Mouse (Mus musculus): Measurements from ENCODE around the gene Pfdn2. TPM values are rescaled to one million over a fixed set of nuclear protein-coding genes. Genes with fewer than 3 reads are reported as not detected.

Pfdn2 gene
- polyA plus RNA-seq, 1 experiment from 2014 or later: 58.4 TPM

GRCm38 (mm10) chr1:171343922-171344677 lies 1.4 kb upstream of the Pfdn2 start:
- peaks cover 2% of the 10 kb centered on the region for H3K36me3 ChIP-seq (ENCODE audit: control insufficient read depth, insufficient read depth, low read length)
- H3K27ac ChIP-seq (ENCODE audit: low read depth, low read length): no peak overlapping the region
- H3K27me3 ChIP-seq (ENCODE audit: control insufficient read depth, insufficient read depth, low read length): no peaks in the 10 kb centered on the region
- WGBS: 87% methylated on average over 9 of the region's 9 CpGs
- peaks cover 6% of the 10 kb centered on the region; the same call in 1 of the 2 replicates for H3K9me3 ChIP-seq (ENCODE audit: control insufficient read depth, low read length)
- no peaks in the 10 kb centered on the region; the same call in 1 of the 2 replicates for H3K4me1 ChIP-seq (replicated peaks; ENCODE audit: control insufficient read depth, insufficient read depth, low read length)
- no peak for DNase-seq (ENCODE audit: low spot score)
- H3K4me3 ChIP-seq (ENCODE audit: low read depth, low read length): no peak overlapping the region; the same call in 1 of the 2 replicates
- no peak overlapping the region for H3K9ac ChIP-seq (ENCODE audit: low read length)
- no peak for ATAC-seq (replicated peaks; ENCODE audit: low FRiP score)
- no peak overlapping the region for H3K4me2 ChIP-seq (ENCODE audit: low read depth, low read length, severe bottlenecking)

DNA sequence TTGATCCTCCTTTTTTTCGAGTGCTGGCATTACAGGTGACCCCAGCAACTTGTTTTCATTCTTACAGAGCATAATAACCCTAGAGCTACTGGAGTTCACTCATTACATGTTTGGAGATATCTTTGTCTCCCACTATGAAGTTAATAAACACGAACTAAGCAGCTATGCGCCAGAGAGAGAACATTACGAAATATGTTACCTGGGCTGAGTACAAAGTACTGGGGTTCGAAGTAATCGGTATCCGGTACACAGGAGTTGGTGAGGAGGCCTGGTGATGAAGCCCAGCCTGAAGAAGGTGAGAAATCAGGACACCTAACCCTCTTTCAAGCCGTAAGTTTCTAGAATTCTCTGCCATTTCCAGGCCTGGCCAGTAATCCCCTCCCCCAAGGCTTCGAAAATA lies 755 bp upstream of the Pfdn2 start:
- peak overlapping the region; percentile 73 for H3K4me2 ChIP-seq (ENCODE audit: low read depth, low read length, severe bottlenecking)
- H3K27ac ChIP-seq (ENCODE audit: low read depth, low read length): no peak overlapping the region
- peaks cover 6% of the 10 kb centered on the region; the same call in 1 of the 2 replicates for H3K9me3 ChIP-seq (ENCODE audit: control insufficient read depth, low read length)
- DNase-seq (ENCODE audit: low spot score) (no peak), ATAC-seq (replicated peaks; ENCODE audit: low FRiP score) (no peak)
- H3K4me1 ChIP-seq (replicated peaks; ENCODE audit: control insufficient read depth, insufficient read depth, low read length): no peaks in the 10 kb centered on the region; the same call in 1 of the 2 replicates
- H3K36me3 ChIP-seq (ENCODE audit: control insufficient read depth, insufficient read depth, low read length): peaks cover 2% of the 10 kb centered on the region
- 81% methylated on average over 9 of the region's 9 CpGs for WGBS
- H3K9ac ChIP-seq (ENCODE audit: low read length): peak overlapping the region; percentile 79
- no peaks in the 10 kb centered on the region for H3K27me3 ChIP-seq (ENCODE audit: control insufficient read depth, insufficient read depth, low read length)
- peak overlapping the region; percentile 92 for H3K4me3 ChIP-seq (ENCODE audit: low read depth, low read length)

GRCm38 (mm10) chr1:171346095-171346450 lies 603 bp downstream of the Pfdn2 start:
- DNase-seq (ENCODE audit: low spot score): no peak
- H3K36me3 ChIP-seq (ENCODE audit: control insufficient read depth, insufficient read depth, low read length): peaks cover 2% of the 10 kb centered on the region; the same call in 1 of the 2 replicates
- H3K27ac ChIP-seq (ENCODE audit: low read depth, low read length): no peak overlapping the region
- peaks cover 6% of the 10 kb centered on the region; the same call in 1 of the 2 replicates for H3K9me3 ChIP-seq (ENCODE audit: control insufficient read depth, low read length)
- peak overlapping the region; percentile 79 for H3K9ac ChIP-seq (ENCODE audit: low read length)
- H3K27me3 ChIP-seq (ENCODE audit: control insufficient read depth, insufficient read depth, low read length): no peaks in the 10 kb centered on the region
- no peaks in the 10 kb centered on the region; the same call in 1 of the 2 replicates for H3K4me1 ChIP-seq (replicated peaks; ENCODE audit: control insufficient read depth, insufficient read depth, low read length)
- H3K4me2 ChIP-seq (ENCODE audit: low read depth, low read length, severe bottlenecking): peak overlapping the region; percentile 73
- WGBS: 2% methylated on average over 14 of the region's 14 CpGs
- H3K4me3 ChIP-seq (ENCODE audit: low read depth, low read length): peak overlapping the region; percentile 92
- ATAC-seq (replicated peaks; ENCODE audit: low FRiP score): no peak

GRCm38 (mm10) chr1:171348665-171349064 lies 3.2 kb downstream of the Pfdn2 start:
- WGBS: 91% methylated on average over 3 of the region's 3 CpGs
- H3K9ac ChIP-seq (ENCODE audit: low read length): no peak overlapping the region
- ATAC-seq (replicated peaks; ENCODE audit: low FRiP score): no peak

DNA sequence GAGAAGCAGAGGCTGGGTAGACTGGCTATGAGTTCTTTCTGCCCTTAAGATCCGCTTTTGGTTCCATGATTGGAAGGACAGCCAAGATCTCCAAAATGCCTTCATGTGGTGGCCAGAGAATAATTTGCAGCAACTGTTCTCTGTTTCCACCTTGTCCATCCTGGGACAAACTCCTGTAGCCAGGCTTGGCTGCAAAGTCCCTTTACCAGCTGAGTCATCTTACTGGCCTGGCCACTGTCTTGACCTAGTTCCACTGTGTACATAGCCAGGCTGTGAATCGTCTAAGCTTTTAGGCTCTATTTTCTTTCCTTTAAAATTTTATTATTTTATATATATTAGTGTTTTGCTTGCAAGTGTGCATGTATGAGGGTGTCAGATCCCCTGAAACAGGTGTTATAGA lies 3.7 kb downstream of the Pfdn2 start:
- Histone ChIP-seq H3K9ac (ENCODE audit: low read length) (no peak overlapping the region), H3K27ac (ENCODE audit: low read depth, low read length) (no peak overlapping the region), H3K9me3 (ENCODE audit: control insufficient read depth, low read length) (peaks cover 6% of the 10 kb centered on the region; the same call in 1 of the 2 replicates), H3K36me3 (ENCODE audit: control insufficient read depth, insufficient read depth, low read length) (no peaks in the 10 kb centered on the region), H3K4me1 (replicated peaks; ENCODE audit: control insufficient read depth, insufficient read depth, low read length) (no peaks in the 10 kb centered on the region; the same call in 1 of the 2 replicates), H3K4me3 (ENCODE audit: low read depth, low read length) (no peak overlapping the region), H3K27me3 (ENCODE audit: control insufficient read depth, insufficient read depth, low read length) (no peaks in the 10 kb centered on the region), H3K4me2 (ENCODE audit: low read depth, low read length, severe bottlenecking) (no peak overlapping the region)
- ATAC-seq (replicated peaks; ENCODE audit: low FRiP score) (no peak), DNase-seq (ENCODE audit: low spot score) (no peak)
- whole genome bisulfite sequencing: 96% methylated on average over 2 of the region's 2 CpGs

More at GRCm38 (mm10) chr1:171348665-171349064, 3.2 kb downstream of the Pfdn2 start:
- H3K36me3 ChIP-seq (ENCODE audit: control insufficient read depth, insufficient read depth, low read length): no peaks in the 10 kb centered on the region
- no peak overlapping the region for H3K4me3 ChIP-seq (ENCODE audit: low read depth, low read length)
- H3K9me3 ChIP-seq (ENCODE audit: control insufficient read depth, low read length): peaks cover 6% of the 10 kb centered on the region; the same call in 1 of the 2 replicates
- H3K27ac ChIP-seq (ENCODE audit: low read depth, low read length): no peak overlapping the region
- no peaks in the 10 kb centered on the region; the same call in 1 of the 2 replicates for H3K4me1 ChIP-seq (replicated peaks; ENCODE audit: control insufficient read depth, insufficient read depth, low read length)
- no peaks in the 10 kb centered on the region for H3K27me3 ChIP-seq (ENCODE audit: control insufficient read depth, insufficient read depth, low read length)
- H3K4me2 ChIP-seq (ENCODE audit: low read depth, low read length, severe bottlenecking): no peak overlapping the region
- no peak for DNase-seq (ENCODE audit: low spot score)

DNA sequence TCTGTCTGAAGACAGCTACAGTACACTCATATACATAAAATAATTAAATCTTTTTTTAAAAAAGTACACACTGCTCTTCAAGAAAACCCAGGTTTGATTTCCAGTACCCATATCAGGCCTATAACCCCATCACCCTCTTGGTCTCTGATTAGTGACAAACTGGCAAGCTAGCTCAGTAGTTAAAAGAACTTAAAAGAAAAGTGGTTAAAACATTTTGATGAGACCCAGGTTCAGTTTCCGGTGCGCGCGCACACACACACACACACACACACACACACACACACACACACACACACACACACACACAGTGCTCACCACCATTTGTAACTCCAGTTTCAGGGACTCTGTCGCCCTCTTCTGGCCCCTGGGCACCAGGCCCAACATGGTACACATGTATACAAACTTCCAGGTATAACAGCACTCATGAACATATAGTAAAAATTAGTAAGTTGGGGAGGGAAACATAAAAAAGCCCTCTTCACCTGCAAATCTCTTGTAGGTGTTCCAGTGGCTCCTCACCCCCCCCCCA lies 10.4 kb downstream of the Pfdn2 start:
- DNase-seq (ENCODE audit: low spot score): no peak
- Histone ChIP-seq H3K36me3 (ENCODE audit: control insufficient read depth, insufficient read depth, low read length) (peaks cover 9% of the 10 kb centered on the region), H3K9ac (ENCODE audit: low read length) (no peak overlapping the region), H3K4me3 (ENCODE audit: low read depth, low read length) (no peak overlapping the region), H3K27ac (ENCODE audit: low read depth, low read length) (no peak overlapping the region), H3K9me3 (ENCODE audit: control insufficient read depth, low read length) (peaks cover 3% of the 10 kb centered on the region; the same call in 1 of the 2 replicates), H3K4me1 (replicated peaks; ENCODE audit: control insufficient read depth, insufficient read depth, low read length) (peaks cover 3% of the 10 kb centered on the region; the same call in 1 of the 2 replicates), H3K27me3 (ENCODE audit: control insufficient read depth, insufficient read depth, low read length) (no peaks in the 10 kb centered on the region), H3K4me2 (ENCODE audit: low read depth, low read length, severe bottlenecking) (no peak overlapping the region)
- ATAC-seq (replicated peaks; ENCODE audit: low FRiP score): no peak
- 81% methylated on average over 5 of the region's 5 CpGs for WGBS

- ATAC-seq (replicated peaks; ENCODE audit: low FRiP score) (no peak), DNase-seq (ENCODE audit: low spot score) (no peak)
- no peak overlapping the region for H3K9ac ChIP-seq (ENCODE audit: low read length)
- peaks cover 3% of the 10 kb centered on the region; the same call in 1 of the 2 replicates for H3K4me1 ChIP-seq (replicated peaks; ENCODE audit: control insufficient read depth, insufficient read depth, low read length)
- H3K27ac ChIP-seq (ENCODE audit: low read depth, low read length): no peak overlapping the region
- peaks cover 9% of the 10 kb centered on the region for H3K36me3 ChIP-seq (ENCODE audit: control insufficient read depth, insufficient read depth, low read length)
- 90% methylated on average over 2 of the region's 2 CpGs for WGBS
- H3K9me3 ChIP-seq (ENCODE audit: control insufficient read depth, low read length): peaks cover 3% of the 10 kb centered on the region; the same call in 1 of the 2 replicates
- H3K4me2 ChIP-seq (ENCODE audit: low read depth, low read length, severe bottlenecking): no peak overlapping the region
- H3K27me3 ChIP-seq (ENCODE audit: control insufficient read depth, insufficient read depth, low read length): no peaks in the 10 kb centered on the region
- H3K4me3 ChIP-seq (ENCODE audit: low read depth, low read length): no peak overlapping the region
These were observed 11.3 kb downstream of the Pfdn2 start for GRCm38 (mm10) chr1:171356814-171357213.

DNA sequence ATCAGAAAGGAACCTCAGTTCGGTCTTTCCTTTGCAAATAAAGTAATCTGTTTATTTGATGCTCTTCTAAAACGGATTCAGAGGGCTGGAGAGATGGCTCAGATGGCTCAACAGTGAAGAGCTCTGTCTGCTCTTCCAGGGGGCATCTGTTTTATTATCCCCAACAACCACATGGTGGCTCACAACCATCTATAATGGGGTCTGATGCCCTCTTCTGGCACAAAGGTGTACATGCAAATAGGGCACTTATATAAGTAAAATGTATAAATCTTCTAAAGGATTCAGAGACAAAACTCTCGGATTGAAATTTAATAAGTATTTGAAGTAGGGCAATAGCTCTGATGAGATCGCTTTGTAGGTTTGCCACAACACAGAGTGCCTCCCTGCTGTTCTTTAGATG lies 13.0 kb downstream of the Pfdn2 start:
- Histone ChIP-seq H3K4me3 (ENCODE audit: low read depth, low read length) (no peak overlapping the region), H3K9me3 (ENCODE audit: control insufficient read depth, low read length) (peaks cover 3% of the 10 kb centered on the region; the same call in 1 of the 2 replicates), H3K27me3 (ENCODE audit: control insufficient read depth, insufficient read depth, low read length) (no peaks in the 10 kb centered on the region), H3K9ac (ENCODE audit: low read length) (no peak overlapping the region), H3K27ac (ENCODE audit: low read depth, low read length) (no peak overlapping the region), H3K4me1 (replicated peaks; ENCODE audit: control insufficient read depth, insufficient read depth, low read length) (peaks cover 3% of the 10 kb centered on the region; the same call in 1 of the 2 replicates), H3K36me3 (ENCODE audit: control insufficient read depth, insufficient read depth, low read length) (peaks cover 9% of the 10 kb centered on the region), H3K4me2 (ENCODE audit: low read depth, low read length, severe bottlenecking) (no peak overlapping the region)
- ATAC-seq (replicated peaks; ENCODE audit: low FRiP score): no peak
- 79% methylated on average over 4 of the region's 4 CpGs for WGBS
- DNase-seq (ENCODE audit: low spot score): no peak

All from forebrain, embryonic 11.5 days (tissue).